ENCODE assay signal across 8 mouse cellular contexts in genomic region chr6:38925719-38926118, GRCm38 (mm10). TPM values are rescaled to one million over a fixed set of nuclear protein-coding genes. Genes with fewer than 3 reads are reported as not detected.
DNase-seq lines count a peak whose midpoint lies in the region; ATAC-seq and TF ChIP-seq lines count a peak whose summit lies in the region.

No protein-coding gene starts in this region.

- no peak overlapping the region for H3K9ac ChIP-seq in liver, adult 2 months (ENCODE audit: low read depth, low read length)
- no peak overlapping the region for H3K9ac ChIP-seq in stomach, postnatal 0 days (ENCODE audit: low read length)

- no peak overlapping the region for H3K4me3 ChIP-seq in cerebellum, adult 2 months (replicated peaks; ENCODE audit: insufficient read depth, low read depth, low read length)
- no peak overlapping the region for H3K4me3 ChIP-seq in liver, adult 2 months (ENCODE audit: insufficient read depth, low read depth, low read length)
- no peak overlapping the region for H3K4me3 ChIP-seq in stomach, postnatal 0 days (ENCODE audit: low read depth, low read length)

- WGBS in cerebellum, adult 2 months: 48% methylated on average over 7 of the region's 7 CpGs
- 69% methylated on average over 7 of the region's 7 CpGs for WGBS in liver, adult 2 months
- WGBS in stomach, postnatal 0 days: 61% methylated on average over 7 of the region's 7 CpGs

- TF ChIP-seq CTCF in cerebellum, adult 2 months (IDR thresholded peaks at IDR 0.05; ENCODE audit: borderline replicate concordance, insufficient read depth, low read depth, low read length): peak; percentile 50; the same call in 1 of the 2 replicates
- peak; percentile 26 for TF ChIP-seq CTCF in liver, adult 2 months (IDR thresholded peaks at IDR 0.05; ENCODE audit: low read depth, low read length)
- TF ChIP-seq CTCF in stomach, postnatal 0 days (IDR thresholded peaks at IDR 0.05; ENCODE audit: low read depth): peak; percentile 56

- no peaks in the 10 kb centered on the region; the same call in 1 of the 2 replicates for H3K27me3 ChIP-seq in cerebellum, adult 2 months (ENCODE audit: control insufficient read depth, insufficient read depth, low read length)
- H3K27me3 ChIP-seq in liver, adult 2 months (ENCODE audit: control insufficient read depth, insufficient read depth, low read length): no peaks in the 10 kb centered on the region
- H3K27me3 ChIP-seq in stomach, postnatal 0 days (ENCODE audit: control insufficient read depth, insufficient read depth, low read length): no peaks in the 10 kb centered on the region

- no peak for ATAC-seq in stomach, postnatal 0 days (ENCODE audit: low FRiP score, low TSS enrichment)
- no peak for ATAC-seq in frontal cortex, adult (ENCODE audit: low TSS enrichment)

- no peaks in the 10 kb centered on the region for H3K36me3 ChIP-seq in liver, adult 2 months (ENCODE audit: control insufficient read depth, insufficient read depth, low read length)
- no peaks in the 10 kb centered on the region for H3K36me3 ChIP-seq in stomach, postnatal 0 days (ENCODE audit: control insufficient read depth, insufficient read depth, low read length)

- H3K4me1 ChIP-seq in cerebellum, adult 2 months (ENCODE audit: control insufficient read depth, insufficient read depth, low read length): no peaks in the 10 kb centered on the region
- peaks cover 12% of the 10 kb centered on the region; the same call in 1 of the 2 replicates for H3K4me1 ChIP-seq in liver, adult 2 months (ENCODE audit: control insufficient read depth, insufficient read depth, low read length)
- H3K4me1 ChIP-seq in stomach, postnatal 0 days (replicated peaks; ENCODE audit: control insufficient read depth, insufficient read depth): no peaks in the 10 kb centered on the region; the same call in 1 of the 2 replicates

- no peaks in the 10 kb centered on the region for H3K79me2 ChIP-seq in liver, adult 2 months (ENCODE audit: control insufficient read depth, insufficient read depth, low read length)

- TF ChIP-seq EP300 in stomach, postnatal 0 days (optimal IDR thresholded peaks at IDR 0.05): no peak

- H3K9me3 ChIP-seq in stomach, postnatal 0 days (ENCODE audit: control insufficient read depth, low read length): no peaks in the 10 kb centered on the region

- H3K27ac ChIP-seq in cerebellum, adult 2 months (ENCODE audit: insufficient read depth, low read length): no peak overlapping the region
- H3K27ac ChIP-seq in liver, adult 2 months (replicated peaks; ENCODE audit: insufficient read depth, low read depth, low read length): no peak overlapping the region
- H3K27ac ChIP-seq in stomach, postnatal 0 days (replicated peaks): no peak overlapping the region

- H3K4me2 ChIP-seq in stomach, postnatal 0 days (replicated peaks; ENCODE audit: low read depth): no peak overlapping the region

- no peak for TF ChIP-seq POLR2A in cerebellum, adult 2 months (IDR thresholded peaks at IDR 0.05; ENCODE audit: borderline replicate concordance, insufficient read depth, low read length)
- no peak for TF ChIP-seq POLR2A in liver, adult 2 months (IDR thresholded peaks at IDR 0.05; ENCODE audit: extremely low read depth, insufficient read depth, low read length)

- DNase-seq in cerebellum, adult 2 months: no peak
- DNase-seq in cerebellum, postnatal 36 days: no peak
- peak; percentile 52 for DNase-seq in thymus, postnatal 4 days
- DNase-seq in thymus, adult 18-20 months: no peak
- DNase-seq in liver, adult 2 months (ENCODE audit: extremely low read depth, low read depth, low spot score): no peak
- DNase-seq in stomach, postnatal 0 days (ENCODE audit: low spot score): no peak
- DNase-seq in urinary bladder, adult 2 months (ENCODE audit: low spot score): no peak

RNA-seq across cellular contexts. Expression of gene Hipk2, which starts 49.8 kb away (rescaled TPM):
- 34.3 and 36.6 TPM in 2 replicates for polyA plus RNA-seq in cerebellum, adult 2 months (2012; rRNA removed)
- 8.5 and 10.4 TPM in 2 replicates for total RNA-seq in liver, adult 2 months (2014; rRNA removed)
- polyA plus RNA-seq in liver, adult 2 months (2012; rRNA removed): 22.2 and 23.5 TPM in 2 replicates
- 13.7 and 13.9 TPM in 2 replicates for polyA plus RNA-seq in stomach, postnatal 0 days (2015; fragmentation: Nextera tagmentation; extraction: Ambion mirVana)
- 4.5 and 8.6 TPM in 2 replicates for polyA plus RNA-seq in urinary bladder, adult 2 months (2012; rRNA removed)

RNA-seq across cellular contexts. Expression of gene Tbxas1, which starts 50.5 kb away (rescaled TPM):
- 1.2 TPM in 2 replicates for polyA plus RNA-seq in cerebellum, adult 2 months (2012; rRNA removed)
- total RNA-seq in liver, adult 2 months (2014; rRNA removed): 3.5 and 4.9 TPM in 2 replicates
- polyA plus RNA-seq in liver, adult 2 months (2012; rRNA removed): 0.61 and 1.1 TPM in 2 replicates
- polyA plus RNA-seq in stomach, postnatal 0 days (2015; fragmentation: Nextera tagmentation; extraction: Ambion mirVana): 1.9 and 2.0 TPM in 2 replicates
- polyA plus RNA-seq in urinary bladder, adult 2 months (2012; rRNA removed): 5.1 and 5.2 TPM in 2 replicates
